Mouse (Mus musculus) mouse embryonic stem cell (cell line): ENCODE measurements around the gene Slc35c1.

ENCODE experiments used
- in situ Hi-C, 2 experiments: fragments of 300-500 bp; cut with MboI; formaldehyde crosslinking; loops; 1 replicate in 1 of 2; 3 replicates in 1 of 2; pipeline ENCODE4 v1.14.3; 2019 to 2020; ENCODE audit warnings: low sequenced_read_pairs in 2 of 2, low pct_unique_long_range_greater_than_20kb in 1 of 2, mixed read lengths in 1 of 2; ENCODE audit not compliant: unreplicated experiment in 1 of 2

Gene Slc35c1

DNA sequence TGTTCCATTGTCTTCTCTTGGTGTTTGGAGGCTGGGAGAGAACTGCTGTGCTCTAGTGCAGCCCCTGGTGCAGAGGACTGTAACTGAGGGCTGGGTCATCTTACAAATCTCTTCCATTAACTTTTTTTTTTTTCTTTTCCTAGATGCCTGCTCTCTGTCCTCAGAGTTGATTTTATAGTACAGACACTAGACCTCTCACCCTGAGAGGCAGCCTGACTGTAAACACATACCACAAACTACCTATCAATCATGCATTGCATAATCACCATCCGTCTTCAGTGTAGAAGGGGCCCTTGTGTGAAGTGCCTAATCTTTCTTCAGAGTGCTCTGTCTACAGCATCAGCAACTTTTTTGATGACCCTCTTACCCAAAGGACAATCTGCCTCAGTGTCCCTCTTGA, 22.2 kb upstream of the Slc35c1 start:
- in situ Hi-C loops, result loop anchor here (10.0 to 25.0 kb wide), 2 partner anchors 122 to 355 kb away; no protein-coding TSS in a partner anchor

DNA sequence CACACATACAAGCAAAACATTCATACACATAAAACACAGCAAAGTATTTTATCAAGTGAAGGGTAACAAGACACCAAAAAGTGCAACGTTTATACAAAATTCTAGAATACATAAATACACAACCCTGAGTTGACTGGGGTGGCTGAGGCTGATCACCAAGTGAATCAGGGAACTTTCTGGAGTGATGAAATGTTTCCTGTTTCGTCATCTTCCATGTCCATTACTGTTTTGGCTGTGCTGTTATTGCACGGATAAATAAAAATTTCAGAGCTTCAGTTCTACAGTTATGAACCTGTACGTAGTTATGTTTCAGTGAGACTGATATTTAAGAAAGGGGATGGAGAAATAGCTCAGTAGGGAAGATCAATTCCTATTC, 18.0 kb upstream of the Slc35c1 start:
- in situ Hi-C loops, result loop anchor here in 1 of 2 experiments (25.0 kb wide), 1 partner anchor 359 kb away; no protein-coding TSS in a partner anchor

- in situ Hi-C loops, result loop anchor here in 1 of 2 experiments (25.0 kb wide), 1 partner anchor 360 kb away; no protein-coding TSS in a partner anchor
These were observed 17.5 kb upstream of the Slc35c1 start for GRCm38 (mm10) chr2:92477672-92478312.

- in situ Hi-C loops, result loop anchor here in 1 of 2 experiments (25.0 kb wide), 1 partner anchor 361 kb away; no protein-coding TSS in a partner anchor
These were observed 16.2 kb upstream of the Slc35c1 start for GRCm38 (mm10) chr2:92476580-92476979.

- in situ Hi-C loops, result loop anchor here in 1 of 2 experiments (25.0 kb wide), 1 partner anchor 362 kb away; no protein-coding TSS in a partner anchor
These were observed 15.4 kb upstream of the Slc35c1 start for GRCm38 (mm10) chr2:92475711-92476110.

GRCm38 (mm10) chr2:92474920-92475319, 14.6 kb upstream of the Slc35c1 start:
- in situ Hi-C loops, result loop anchor here in 1 of 2 experiments (25.0 kb wide), 1 partner anchor 362 kb away; no protein-coding TSS in a partner anchor

GRCm38 (mm10) chr2:92471886-92472670, 11.7 kb upstream of the Slc35c1 start:
- in situ Hi-C loops, result no loop called here

- in situ Hi-C loops, result no loop called here
These were observed 4.4 kb upstream of the Slc35c1 start for GRCm38 (mm10) chr2:92464690-92465089.

GRCm38 (mm10) chr2:92461215-92461614, 877 bp upstream of the Slc35c1 start:
- in situ Hi-C loops, result no loop called here

- in situ Hi-C loops, result no loop called here
These were observed 1.0 kb downstream of the Slc35c1 start for GRCm38 (mm10) chr2:92459141-92459920.

GRCm38 (mm10) chr2:92458481-92458880, 1.9 kb downstream of the Slc35c1 start:
- in situ Hi-C loops, result no loop called here

- in situ Hi-C loops, result no loop called here
These were observed 3.3 kb downstream of the Slc35c1 start for GRCm38 (mm10) chr2:92456970-92457530.

GRCm38 (mm10) chr2:92455704-92456103, 4.6 kb downstream of the Slc35c1 start:
- in situ Hi-C loops, result no loop called here

GRCm38 (mm10) chr2:92454166-92454565, 6.2 kb downstream of the Slc35c1 start:
- in situ Hi-C loops, result no loop called here

DNA sequence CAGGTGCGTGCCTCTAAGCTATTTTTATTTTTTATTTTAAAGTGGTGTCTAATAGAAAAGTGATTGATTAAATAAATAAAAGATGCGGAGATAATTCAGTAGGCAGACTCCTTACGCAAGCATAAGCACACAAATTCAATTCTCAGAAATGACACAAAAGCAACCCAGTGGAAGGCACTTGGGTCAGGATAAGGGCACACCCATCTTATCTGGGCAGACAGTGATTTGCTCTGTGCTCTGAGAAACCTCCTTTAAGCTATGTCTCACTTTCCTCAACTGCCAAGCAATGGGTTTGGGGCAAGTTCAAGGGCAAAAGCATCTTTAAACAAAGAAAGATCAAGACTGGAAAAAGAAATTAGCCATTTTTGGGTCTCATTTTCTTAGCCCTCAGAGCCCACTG, 9.2 kb downstream of the Slc35c1 start:
- in situ Hi-C loops, result no loop called here

DNA sequence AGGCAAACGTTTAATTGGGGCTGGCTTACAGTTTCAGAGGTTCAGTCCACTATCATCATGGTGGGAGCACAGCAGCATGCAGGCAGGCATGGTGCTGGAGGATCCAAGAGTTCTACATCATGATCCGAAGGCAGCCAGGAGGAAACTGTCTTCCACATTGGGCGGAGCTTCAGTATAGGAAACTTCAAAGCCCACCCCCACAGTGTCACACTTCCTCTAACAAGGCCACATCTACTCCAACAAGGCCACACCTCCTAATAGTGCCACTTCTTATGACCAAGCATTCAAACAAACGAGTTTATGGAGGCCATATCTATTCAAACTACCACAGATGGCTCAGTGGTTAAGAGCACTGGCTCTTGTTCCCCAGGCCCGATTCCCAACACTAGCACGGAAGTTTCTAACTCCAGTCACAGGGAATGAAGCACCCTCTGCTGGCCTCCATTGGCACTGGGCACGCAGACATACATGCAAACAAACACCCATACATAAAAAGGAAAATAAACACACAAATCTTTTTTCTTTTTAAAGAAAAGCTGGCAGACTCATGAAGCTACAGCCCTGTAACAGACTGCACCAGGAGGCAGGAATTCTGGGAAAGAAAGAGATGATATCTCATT, 13.1 kb downstream of the Slc35c1 start:
- in situ Hi-C loops, result no loop called here

DNA sequence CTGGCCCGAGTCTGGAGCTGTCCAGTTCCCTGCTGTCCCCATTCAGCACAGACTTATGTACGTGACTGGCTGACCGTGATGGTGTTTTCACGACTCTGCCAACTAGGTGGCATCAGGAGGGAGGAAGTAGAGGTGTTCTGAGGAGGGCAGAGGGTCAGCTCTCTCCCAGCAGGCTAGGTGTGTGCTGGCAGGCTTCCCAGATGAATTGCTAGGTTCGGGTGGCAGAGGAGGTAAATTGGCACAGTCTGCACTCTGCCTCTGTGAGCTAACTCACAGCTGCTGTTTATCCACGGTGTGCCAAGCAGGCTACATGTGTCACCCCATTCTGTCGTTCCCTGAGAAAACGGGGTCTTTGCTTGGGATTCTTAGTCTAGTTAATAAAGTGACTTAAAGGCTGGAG, 13.7 kb downstream of the Slc35c1 start:
- in situ Hi-C loops, result no loop called here

DNA sequence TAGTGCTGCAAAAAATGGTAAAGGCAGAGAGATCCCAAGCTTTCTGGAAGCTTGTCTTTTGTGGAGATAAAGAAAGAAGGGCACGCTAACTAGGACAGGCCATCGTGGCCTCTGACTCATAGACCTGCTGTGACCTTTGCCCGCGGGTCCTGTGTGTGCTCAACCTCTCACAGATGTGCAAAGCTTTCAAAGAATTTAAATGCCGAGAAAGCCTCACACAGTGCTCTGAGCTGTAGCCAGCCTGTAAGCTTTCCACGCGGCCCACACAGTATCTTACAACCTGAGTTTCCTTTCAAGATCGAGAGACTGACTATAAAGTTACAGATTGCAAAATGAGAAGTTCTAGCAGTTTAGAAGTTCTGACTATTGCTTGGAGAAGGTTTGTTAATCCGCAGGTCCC, 14.4 kb downstream of the Slc35c1 start:
- in situ Hi-C loops, result no loop called here
